Mouse (Mus musculus) hindbrain, embryonic 11.5 days (tissue): ENCODE measurements at regions not wholly inside any gene's neighbourhood (a gene's known extent, or its start where the extent isn't known, plus 50 kb on each side); places are given as distances from the start of the nearest gene placed in this dataset.

Experiments used
- ATAC-seq: fragments of 200-750 bp; cut with Nextera tagmentation; 2 replicates; pipeline ENCODE4 v1.8.0; 2017; ENCODE audit warnings: mild to moderate bottlenecking, moderate TSS enrichment, moderate library complexity; ENCODE audit not compliant: low FRiP score
- DNase-seq: peaks from one replicate; pipeline ENCODE4 v3.0.0-alpha.2; 2015; ENCODE audit warnings: low spot score
- H3K27ac ChIP-seq: fragments of 300-500 bp; sonication (generic); 2 replicates; pipeline ENCODE4 v1.5.1; 2014; ENCODE audit warnings: mild to moderate bottlenecking, low read depth, low read length
- H3K27me3 ChIP-seq: fragments of 300-500 bp; sonication (generic); 2 replicates; pipeline ENCODE4 v1.6.1; 2014; ENCODE audit warnings: mild to moderate bottlenecking, low read length, moderate library complexity, mixed read lengths; ENCODE audit not compliant: control insufficient read depth, insufficient read depth
- H3K36me3 ChIP-seq: fragments of 300-500 bp; sonication (generic); 2 replicates; pipeline ENCODE4 v1.6.1; 2014; ENCODE audit warnings: mild to moderate bottlenecking, low read length, moderate library complexity, mixed read lengths; ENCODE audit not compliant: control insufficient read depth, insufficient read depth
- H3K4me1 ChIP-seq: fragments of 300-500 bp; sonication (generic); replicated peaks from 2 replicates; pipeline ENCODE4 v1.6.1; 2014; ENCODE audit warnings: low read length, mixed read lengths; ENCODE audit not compliant: control insufficient read depth, insufficient read depth
- H3K4me2 ChIP-seq: fragments of 300-500 bp; sonication (generic); replicated peaks from 2 replicates; pipeline ENCODE4 v1.6.1; 2014; ENCODE audit warnings: mild to moderate bottlenecking, low read depth, low read length
- H3K4me3 ChIP-seq: fragments of 300-500 bp; sonication (generic); 2 replicates; pipeline ENCODE4 v1.5.1; 2014; ENCODE audit warnings: low read depth, low read length
- H3K9ac ChIP-seq: fragments of 300-500 bp; sonication (generic); 2 replicates; pipeline ENCODE4 v1.6.1; 2014; ENCODE audit warnings: low read depth, low read length
- H3K9me3 ChIP-seq: fragments of 300-500 bp; sonication (generic); 2 replicates; pipeline ENCODE4 v1.6.1; 2016; ENCODE audit warnings: low read length; ENCODE audit not compliant: control insufficient read depth
- WGBS: fragments of 180-500 bp; shearing (Covaris S2); extraction: QIAGEN DNeasy Blood & Tissue Kit; methylation state at CpG from one replicate; pipeline ENCODE4 v1.1.7; 2014; 5-methylcytosine and 5-hydroxymethylcytosine counted together

DNA sequence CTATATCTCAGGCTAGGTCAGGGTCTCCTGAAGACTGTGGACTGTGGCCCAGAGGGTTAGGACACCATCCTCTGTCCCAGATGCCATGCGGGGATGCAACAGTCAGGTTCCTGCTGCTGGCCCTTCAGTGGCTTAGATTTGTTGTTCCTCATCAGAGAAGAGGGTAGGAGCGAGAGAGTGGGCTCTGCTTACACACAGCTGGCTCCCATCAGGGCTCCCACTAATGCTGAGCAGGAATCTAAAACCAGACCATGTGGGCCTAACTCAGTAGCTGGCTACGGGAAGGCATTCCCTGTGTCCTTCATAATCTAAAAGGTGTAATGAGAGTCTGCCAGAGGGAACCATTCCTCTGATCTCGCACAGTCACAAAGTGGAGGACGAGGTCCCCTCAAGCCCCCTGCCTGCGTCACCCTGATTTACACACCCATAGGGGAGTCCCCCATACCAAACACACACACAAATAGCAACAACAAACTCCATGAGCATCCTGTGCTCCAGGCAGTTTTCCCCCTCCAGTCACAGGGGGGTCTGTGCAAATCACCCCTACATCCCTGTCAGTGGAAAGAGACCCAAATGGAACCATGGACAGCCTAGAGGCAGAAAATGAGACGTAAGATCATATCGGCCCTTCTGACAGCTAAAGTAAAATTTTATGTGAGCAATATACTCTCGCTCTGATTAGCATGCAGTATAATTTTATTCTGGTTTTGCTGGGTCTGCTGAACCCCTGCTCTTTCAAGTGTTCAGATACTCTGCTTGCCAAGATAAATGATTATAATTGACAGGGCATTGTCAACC, 234.8 kb downstream of the 3110018I06Rik start:
- Histone ChIP-seq H3K4me1 (peaks cover 3% of the 10 kb centered on the region; the same call in 1 of the 2 replicates), H3K9ac (no peak overlapping the region), H3K4me2 (no peak overlapping the region), H3K27ac (no peak overlapping the region), H3K9me3 (no peaks in the 10 kb centered on the region), H3K27me3 (no peaks in the 10 kb centered on the region), H3K36me3 (no peaks in the 10 kb centered on the region), H3K4me3 (no peak overlapping the region)
- 80% methylated on average over 9 of the region's 9 CpGs for WGBS
- ATAC-seq (no peak), DNase-seq (no peak)

DNA sequence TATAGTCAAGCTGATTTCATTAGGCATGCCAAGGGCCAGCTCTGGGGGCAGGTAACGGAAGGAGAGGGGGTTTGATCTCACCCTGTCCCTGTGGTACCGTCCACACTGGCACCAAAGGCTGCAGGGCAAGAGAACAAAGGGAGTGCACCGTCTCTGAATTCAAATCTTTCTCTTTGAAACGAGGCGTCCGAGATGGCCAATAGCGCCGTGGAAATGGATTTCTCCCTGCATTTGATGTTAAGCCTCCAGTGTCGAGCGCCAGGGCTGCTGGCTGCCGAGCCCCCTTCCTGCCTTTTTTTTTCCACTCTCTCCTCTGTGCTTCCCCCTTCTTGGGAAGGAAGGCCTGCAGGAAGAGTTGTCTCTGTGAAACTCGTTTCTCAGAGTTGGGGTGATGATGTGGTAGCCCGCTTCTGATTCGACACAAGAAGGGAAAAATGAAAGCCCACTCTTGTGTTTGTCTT, 235.5 kb downstream of the 3110018I06Rik start:
- H3K4me1 ChIP-seq = peaks cover 3% of the 10 kb centered on the region; the same call in 1 of the 2 replicates
- no peaks in the 10 kb centered on the region for H3K36me3 ChIP-seq
- H3K4me2 ChIP-seq = no peak overlapping the region
- no peak for ATAC-seq
- H3K9me3 ChIP-seq = no peaks in the 10 kb centered on the region
- 49% methylated on average over 14 of the region's 14 CpGs for WGBS
- peak; percentile 32 for DNase-seq
- H3K4me3 ChIP-seq = no peak overlapping the region
- H3K27me3 ChIP-seq = no peaks in the 10 kb centered on the region
- no peak overlapping the region for H3K9ac ChIP-seq
- H3K27ac ChIP-seq = no peak overlapping the region

DNA sequence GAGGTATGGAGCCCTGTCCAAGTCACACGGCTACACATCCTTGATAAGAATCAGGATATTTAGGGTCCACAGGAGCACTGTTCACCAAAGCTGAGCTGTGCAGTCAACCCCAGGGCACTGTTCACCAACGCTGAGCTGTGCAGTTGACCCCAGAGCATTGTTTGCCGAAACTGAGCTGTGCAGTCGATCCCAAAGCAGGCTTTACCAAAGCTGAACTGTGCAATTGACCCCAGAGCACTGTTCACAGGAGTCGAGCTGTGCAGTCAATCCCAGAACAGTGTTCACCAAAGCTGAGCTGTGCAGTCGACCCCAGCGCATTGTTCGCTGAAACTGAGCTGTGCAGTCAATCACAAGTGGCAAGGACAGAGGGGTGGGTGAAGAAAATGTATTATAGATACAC, 236.0 kb downstream of the 3110018I06Rik start:
- H3K9ac ChIP-seq = no peak overlapping the region
- peaks cover 3% of the 10 kb centered on the region; the same call in 1 of the 2 replicates for H3K4me1 ChIP-seq
- ATAC-seq = no peak
- no peak overlapping the region for H3K27ac ChIP-seq
- peak; percentile 21 for DNase-seq
- no peaks in the 10 kb centered on the region for H3K36me3 ChIP-seq
- no peak overlapping the region for H3K4me2 ChIP-seq
- H3K4me3 ChIP-seq = no peak overlapping the region
- H3K27me3 ChIP-seq = no peaks in the 10 kb centered on the region
- 30% methylated on average over 8 of the region's 8 CpGs for WGBS
- no peaks in the 10 kb centered on the region for H3K9me3 ChIP-seq

DNA sequence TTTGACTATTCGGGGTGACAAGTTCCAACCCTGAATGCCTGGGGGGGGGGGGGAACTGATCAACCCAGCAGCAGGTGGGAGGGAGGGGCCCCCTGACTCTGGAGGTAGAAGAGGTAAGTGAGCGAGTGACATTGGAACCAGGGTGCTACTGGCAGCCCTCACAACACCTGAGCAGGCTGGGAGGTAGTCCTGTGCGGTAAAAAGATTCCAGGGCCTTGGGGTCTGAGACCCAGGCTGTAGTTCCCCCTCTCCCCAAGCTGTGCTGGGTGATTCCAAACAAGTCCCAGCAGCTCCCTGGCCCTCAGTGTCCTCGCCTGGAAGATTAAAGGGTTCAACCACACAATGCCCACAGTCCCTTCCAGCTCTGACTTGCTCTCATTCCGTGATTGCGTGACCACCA, 240.4 kb downstream of the 3110018I06Rik start:
- no peak overlapping the region for H3K27ac ChIP-seq
- no peak overlapping the region for H3K9ac ChIP-seq
- ATAC-seq = no peak
- DNase-seq = no peak
- H3K9me3 ChIP-seq = no peaks in the 10 kb centered on the region
- H3K4me1 ChIP-seq = peaks cover 3% of the 10 kb centered on the region; the same call in 1 of the 2 replicates
- 80% methylated on average over 6 of the region's 6 CpGs for WGBS
- H3K27me3 ChIP-seq = no peaks in the 10 kb centered on the region
- no peak overlapping the region for H3K4me2 ChIP-seq
- H3K4me3 ChIP-seq = no peak overlapping the region
- no peaks in the 10 kb centered on the region for H3K36me3 ChIP-seq

DNA sequence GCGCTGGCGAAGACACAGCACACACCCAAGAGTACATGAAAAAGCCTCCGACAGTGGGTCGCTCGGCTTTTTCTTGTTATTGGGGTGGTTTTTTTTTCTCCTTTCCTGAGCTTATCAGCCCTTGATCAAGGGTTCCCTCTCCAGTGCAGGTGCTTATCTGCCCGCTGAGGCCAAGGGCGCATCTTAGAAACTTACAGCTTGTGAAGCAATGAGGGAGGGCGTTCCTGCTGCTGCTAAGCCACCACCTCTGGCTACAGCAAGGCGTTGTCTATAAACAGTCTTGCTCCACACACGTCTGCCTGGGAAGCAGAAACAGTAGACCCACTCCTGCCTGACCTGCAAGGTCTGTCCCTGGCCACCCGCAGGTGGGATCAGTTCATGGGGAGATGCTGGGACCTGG, 240.9 kb downstream of the 3110018I06Rik start:
- WGBS = 88% methylated on average over 11 of the region's 11 CpGs
- H3K36me3 ChIP-seq = no peaks in the 10 kb centered on the region
- H3K4me3 ChIP-seq = no peak overlapping the region
- DNase-seq (no peak), ATAC-seq (no peak)
- no peaks in the 10 kb centered on the region for H3K27me3 ChIP-seq
- H3K4me2 ChIP-seq = no peak overlapping the region
- H3K9ac ChIP-seq = no peak overlapping the region
- H3K9me3 ChIP-seq = no peaks in the 10 kb centered on the region
- H3K4me1 ChIP-seq = peaks cover 3% of the 10 kb centered on the region; the same call in 1 of the 2 replicates
- H3K27ac ChIP-seq = no peak overlapping the region

DNA sequence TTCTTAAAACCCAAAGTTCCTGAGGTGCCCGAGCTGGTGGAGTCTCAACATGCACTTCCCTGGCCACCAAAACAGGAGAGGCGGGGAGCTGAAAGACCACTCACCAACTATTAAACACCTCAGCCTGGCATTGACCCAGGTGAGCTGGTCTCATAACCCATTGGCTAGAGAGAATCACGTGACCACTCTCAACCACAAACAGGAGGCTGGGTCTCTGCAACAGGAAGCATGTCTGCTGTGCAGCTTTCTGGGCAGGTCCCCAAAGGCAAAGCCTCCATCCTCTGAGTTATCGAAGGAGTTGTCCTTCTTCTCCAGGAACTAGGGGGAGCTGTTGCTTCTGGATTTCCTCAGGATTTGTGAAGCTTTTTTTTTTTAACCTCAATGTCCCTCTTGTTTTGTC, 242.5 kb downstream of the 3110018I06Rik start:
- Histone ChIP-seq H3K4me2 (no peak overlapping the region), H3K4me1 (no peaks in the 10 kb centered on the region), H3K36me3 (no peaks in the 10 kb centered on the region), H3K9ac (no peak overlapping the region), H3K27me3 (no peaks in the 10 kb centered on the region), H3K9me3 (no peaks in the 10 kb centered on the region), H3K27ac (no peak overlapping the region), H3K4me3 (no peak overlapping the region)
- 65% methylated on average over 4 of the region's 4 CpGs for WGBS
- DNase-seq (no peak), ATAC-seq (no peak)

DNA sequence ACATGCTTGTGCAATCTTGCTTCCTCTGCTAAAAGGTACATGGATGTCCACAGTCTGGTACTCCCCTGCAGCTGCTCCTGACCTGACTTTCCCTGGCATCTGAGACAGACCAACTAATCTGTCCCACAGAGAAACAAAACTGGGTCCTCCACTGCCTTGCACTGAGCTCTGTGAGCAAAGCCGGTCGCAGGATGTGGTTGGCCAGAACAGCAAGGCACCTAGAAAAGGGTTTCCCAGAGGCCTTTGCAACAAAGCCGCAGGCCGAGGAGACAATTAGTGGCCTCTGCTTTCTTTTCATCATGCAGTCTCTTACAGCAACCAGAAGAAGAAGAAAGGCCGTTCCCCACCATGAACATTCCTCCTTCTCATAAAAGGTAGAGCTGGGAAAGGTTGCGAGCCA, 246.1 kb downstream of the 3110018I06Rik start:
- DNase-seq (no peak), ATAC-seq (no peak)
- no peak overlapping the region for H3K4me3 ChIP-seq
- H3K27me3 ChIP-seq = no peaks in the 10 kb centered on the region
- 86% methylated on average over 6 of the region's 6 CpGs for WGBS
- no peak overlapping the region for H3K4me2 ChIP-seq
- no peaks in the 10 kb centered on the region for H3K4me1 ChIP-seq
- no peaks in the 10 kb centered on the region for H3K36me3 ChIP-seq
- no peak overlapping the region for H3K9ac ChIP-seq
- H3K9me3 ChIP-seq = no peaks in the 10 kb centered on the region
- H3K27ac ChIP-seq = no peak overlapping the region

DNA sequence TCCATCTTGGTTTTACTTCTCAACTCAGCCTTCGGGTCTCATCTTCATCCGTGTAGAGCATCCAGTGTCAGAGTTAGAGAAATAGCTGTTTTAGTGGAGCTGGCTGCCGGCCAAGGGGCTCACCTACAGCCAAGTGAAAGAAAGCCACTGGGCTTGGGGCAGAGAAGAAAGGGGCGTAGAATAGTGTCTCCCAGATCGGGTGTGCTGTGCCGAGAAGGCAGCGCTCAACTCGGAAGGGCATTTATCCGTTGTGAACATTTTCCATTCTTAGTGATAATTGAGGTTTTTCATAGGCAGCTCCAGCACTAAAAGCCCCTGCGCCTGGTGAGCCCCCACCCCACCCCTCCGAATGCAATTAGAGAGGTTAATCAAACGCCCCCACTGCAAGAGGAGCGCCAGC, 254.2 kb downstream of the 3110018I06Rik start:
- ATAC-seq (no peak), DNase-seq (no peak)
- no peaks in the 10 kb centered on the region for H3K36me3 ChIP-seq
- H3K9me3 ChIP-seq = no peaks in the 10 kb centered on the region
- H3K27me3 ChIP-seq = no peaks in the 10 kb centered on the region
- H3K4me2 ChIP-seq = no peak overlapping the region
- H3K4me3 ChIP-seq = no peak overlapping the region
- 89% methylated on average over 13 of the region's 13 CpGs for WGBS
- H3K27ac ChIP-seq = no peak overlapping the region
- H3K4me1 ChIP-seq = no peaks in the 10 kb centered on the region
- no peak overlapping the region for H3K9ac ChIP-seq

DNA sequence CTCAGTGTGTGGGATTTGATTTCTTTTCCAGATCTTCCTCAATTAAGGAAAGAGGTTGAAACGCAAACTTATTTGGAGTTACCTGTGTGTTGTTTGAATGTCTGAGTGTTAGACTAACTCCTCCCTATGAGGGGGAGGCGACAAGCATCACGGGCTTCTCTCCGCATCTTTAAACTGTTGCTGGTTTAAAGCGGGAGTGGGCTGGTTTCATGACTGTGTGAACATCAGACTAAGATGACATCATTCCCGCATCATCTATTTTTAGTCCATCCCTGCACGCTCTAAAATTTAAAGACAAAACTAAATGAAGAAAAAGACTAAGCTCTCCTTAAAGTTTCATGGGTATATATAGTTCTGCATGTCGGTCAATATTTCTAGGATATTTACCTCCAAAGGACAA, 256.4 kb downstream of the 3110018I06Rik start:
- Histone ChIP-seq H3K27ac (no peak overlapping the region), H3K27me3 (no peaks in the 10 kb centered on the region), H3K4me3 (no peak overlapping the region), H3K4me1 (no peaks in the 10 kb centered on the region), H3K36me3 (no peaks in the 10 kb centered on the region), H3K9ac (no peak overlapping the region), H3K9me3 (no peaks in the 10 kb centered on the region), H3K4me2 (no peak overlapping the region)
- DNase-seq (no peak), ATAC-seq (no peak)
- WGBS = 92% methylated on average over 8 of the region's 8 CpGs
